ENCODE assay signal across 22 mouse cellular contexts in genomic region chr17:12868640-12869039, GRCm38 (mm10). TPM values are rescaled to one million over a fixed set of nuclear protein-coding genes. Genes with fewer than 3 reads are reported as not detected.
A peak's percentile ranks its signal among the peaks of the same experiment; 100 is the strongest.
DNase-seq lines count a peak whose midpoint lies in the region; ATAC-seq and TF ChIP-seq lines count a peak whose summit lies in the region.
"Had no signal": no experiment of that assay in that cellular context is flagged by ENCODE, and none has a peak within 500 bp of the region (broad histone marks: within the 10 kb centered on the region; RNA-seq: fewer than 3 reads in every experiment).

No protein-coding gene starts in this region.

- H3K9me3 ChIP-seq in kidney, postnatal 0 days (replicated peaks; ENCODE audit: low read length), result no peaks in the 10 kb centered on the region
- H3K9me3 ChIP-seq in embryonic facial prominence, embryonic 10.5 days, result no peaks in the 10 kb centered on the region
- H3K9me3 ChIP-seq in limb, embryonic 13.5 days, result no peaks in the 10 kb centered on the region
- H3K9me3 ChIP-seq in forebrain, embryonic 14.5 days (replicated peaks; ENCODE audit: control insufficient read depth, low read length), result no peaks in the 10 kb centered on the region
- H3K9me3 ChIP-seq: forebrain, embryonic 10.5 days; midbrain, embryonic 12.5 days; stomach, embryonic 15.5 days had no signal

- DNase-seq in gastrocnemius, adult 2 months, result no peak
- DNase-seq in gastrocnemius, postnatal 36 days, result no peak
- DNase-seq in kidney, postnatal 0 days (ENCODE audit: low spot score), result no peak
- DNase-seq in kidney, adult 11 months, result no peak
- no peak for DNase-seq in embryonic facial prominence, embryonic 10.5 days (ENCODE audit: low spot score)
- DNase-seq in forebrain, embryonic 14.5 days (ENCODE audit: low spot score), result no peak
- no peak for DNase-seq in urinary bladder, adult 18-20 months (ENCODE audit: low spot score in 2 of 2)
- DNase-seq: adrenal gland, adult 2 months; cerebellum, adult 11 months; kidney, postnatal 14 days; lung, postnatal 10 days; right cerebral cortex, adult 18-20 months; spleen, adult 18-20 months; thymus, postnatal 25 days had no signal

- no peaks in the 10 kb centered on the region for H3K36me3 ChIP-seq in kidney, postnatal 0 days (ENCODE audit: insufficient read depth, low read length)
- H3K36me3 ChIP-seq in embryonic facial prominence, embryonic 10.5 days (replicated peaks), result no peaks in the 10 kb centered on the region
- no peaks in the 10 kb centered on the region for H3K36me3 ChIP-seq in limb, embryonic 13.5 days
- H3K36me3 ChIP-seq in forebrain, embryonic 14.5 days (ENCODE audit: control insufficient read depth, insufficient read depth, low read length), result no peaks in the 10 kb centered on the region
- H3K36me3 ChIP-seq: forebrain, embryonic 10.5 days; midbrain, embryonic 12.5 days; stomach, embryonic 15.5 days had no signal

- ATAC-seq in kidney, postnatal 0 days (replicated peaks; ENCODE audit: low FRiP score, low read depth), result no peak
- ATAC-seq in limb, embryonic 13.5 days (ENCODE audit: low FRiP score, low read depth), result peak; percentile 20; the same call in 1 of the 2 replicates
- ATAC-seq in forebrain, embryonic 14.5 days, result no peak

- WGBS in kidney, postnatal 0 days, result 18% methylated on average over 4 of the region's 4 CpGs
- 29% methylated on average over 4 of the region's 4 CpGs for WGBS in embryonic facial prominence, embryonic 10.5 days
- 9% methylated on average over 4 of the region's 4 CpGs for WGBS in limb, embryonic 13.5 days
- 57% methylated on average over 4 of the region's 4 CpGs for WGBS in forebrain, embryonic 14.5 days

- no peaks in the 10 kb centered on the region for H3K4me1 ChIP-seq in kidney, postnatal 0 days (replicated peaks; ENCODE audit: insufficient read depth, low read length)
- peaks cover 53% of the 10 kb centered on the region for H3K4me1 ChIP-seq in embryonic facial prominence, embryonic 10.5 days
- peaks cover 50% of the 10 kb centered on the region for H3K4me1 ChIP-seq in limb, embryonic 13.5 days
- H3K4me1 ChIP-seq in forebrain, embryonic 14.5 days (ENCODE audit: control insufficient read depth, insufficient read depth, low read length), result no peaks in the 10 kb centered on the region
- H3K4me1 ChIP-seq: midbrain, embryonic 12.5 days had no signal

- H3K4me2 ChIP-seq in kidney, postnatal 0 days (ENCODE audit: low read length), result no peak overlapping the region
- no peak overlapping the region for H3K4me2 ChIP-seq in limb, embryonic 13.5 days (replicated peaks)
- no peak overlapping the region for H3K4me2 ChIP-seq in forebrain, embryonic 14.5 days (ENCODE audit: low read length)
- H3K4me2 ChIP-seq: midbrain, embryonic 12.5 days; stomach, embryonic 15.5 days had no signal

- no peak overlapping the region for H3K9ac ChIP-seq in kidney, postnatal 0 days (ENCODE audit: low read depth, low read length)
- no peak overlapping the region for H3K9ac ChIP-seq in limb, embryonic 13.5 days
- no peak overlapping the region for H3K9ac ChIP-seq in forebrain, embryonic 14.5 days (ENCODE audit: low read length)
- H3K9ac ChIP-seq: liver, embryonic 14.5 days; midbrain, embryonic 12.5 days; stomach, embryonic 15.5 days had no signal

- peak overlapping the region; percentile 24 for H3K4me3 ChIP-seq in gastrocnemius, adult 2 months
- no peak overlapping the region for H3K4me3 ChIP-seq in kidney, postnatal 0 days (replicated peaks; ENCODE audit: low read depth, low read length)
- H3K4me3 ChIP-seq in embryonic facial prominence, embryonic 10.5 days, result no peak overlapping the region
- H3K4me3 ChIP-seq in limb, embryonic 13.5 days, result no peak overlapping the region
- no peak overlapping the region for H3K4me3 ChIP-seq in forebrain, embryonic 14.5 days (ENCODE audit: low read depth, low read length)
- H3K4me3 ChIP-seq: forebrain, embryonic 10.5 days; midbrain, embryonic 12.5 days; stomach, embryonic 15.5 days had no signal

- peak; percentile 1; the same call in 1 of the 2 replicates for TF ChIP-seq CTCF in gastrocnemius, adult 2 months (IDR thresholded peaks at IDR 0.05)
- peak; percentile 14; the same call in 1 of the 2 replicates for TF ChIP-seq CTCF in kidney, postnatal 0 days (IDR thresholded peaks at IDR 0.05; ENCODE audit: low read depth)

- no peaks in the 10 kb centered on the region for H3K27me3 ChIP-seq in kidney, postnatal 0 days (ENCODE audit: insufficient read depth, low read length)
- peaks cover 13% of the 10 kb centered on the region; the same call in 1 of the 2 replicates for H3K27me3 ChIP-seq in embryonic facial prominence, embryonic 10.5 days (replicated peaks; ENCODE audit: low read depth, poor library complexity, severe bottlenecking)
- H3K27me3 ChIP-seq in limb, embryonic 13.5 days, result no peaks in the 10 kb centered on the region
- H3K27me3 ChIP-seq in forebrain, embryonic 14.5 days (replicated peaks; ENCODE audit: control insufficient read depth, insufficient read depth, low read length), result no peaks in the 10 kb centered on the region
- H3K27me3 ChIP-seq: midbrain, embryonic 12.5 days; stomach, embryonic 15.5 days had no signal

- peak overlapping the region; percentile 31; the same call in 1 of the 2 replicates for H3K27ac ChIP-seq in gastrocnemius, adult 2 months
- H3K27ac ChIP-seq in kidney, postnatal 0 days, result no peak overlapping the region
- 0 out of 2 replicates have a peak overlapping the region, but pooled peaks have one; percentile 44 for H3K27ac ChIP-seq in embryonic facial prominence, embryonic 10.5 days (replicated peaks)
- H3K27ac ChIP-seq in limb, embryonic 13.5 days, result peak overlapping the region; percentile 48; the same call in 1 of the 2 replicates
- no peak overlapping the region for H3K27ac ChIP-seq in forebrain, embryonic 14.5 days (ENCODE audit: low read depth, low read length)
- H3K27ac ChIP-seq: forebrain, embryonic 10.5 days; liver, embryonic 14.5 days; midbrain, embryonic 12.5 days; stomach, embryonic 15.5 days had no signal

- intact Hi-C loops in gastrocnemius, adult 2 months (cut with DNase I), result no loop called here
- intact Hi-C loops in gastrocnemius, postnatal 36 days (cut with DNase I), result no loop called here

RNA-seq across cellular contexts. Expression of gene Mas1, which starts 0.7 kb away (rescaled TPM):
- under 1 TPM; 0.23 to 0.25 TPM for total RNA-seq in gastrocnemius, adult 2 months (2021)
- total RNA-seq in gastrocnemius, postnatal 36 days (2021), result under 1 TPM; 0.22 to 0.54 TPM
- 0.20 and 0.75 TPM in 2 replicates for polyA plus RNA-seq in kidney, postnatal 0 days (2015; fragmentation: Nextera tagmentation; extraction: Ambion mirVana)
- 0.44 and 0.72 TPM in 2 replicates for polyA plus RNA-seq in embryonic facial prominence, embryonic 10.5 days (2016; fragmentation: Nextera tagmentation; extraction: Ambion mirVana)
- 1.7 and 2.4 TPM in 2 replicates for polyA plus RNA-seq in limb, embryonic 13.5 days (2015; fragmentation: Nextera tagmentation; extraction: Ambion mirVana)
- 0.43 TPM in 1 of 2 replicates, not detected in the other for polyA plus RNA-seq in forebrain, embryonic 14.5 days (2014; fragmentation: Nextera tagmentation; extraction: Ambion mirVana)
- total RNA-seq: adrenal gland, adult 2 months had no signal
- polyA plus RNA-seq: adrenal gland, adult 2 months had no signal

RNA-seq across cellular contexts. Expression of gene Mrgprh, which starts 7.2 kb away (rescaled TPM):
- 1 to 10 TPM; 4.3 TPM for total RNA-seq in gastrocnemius, adult 2 months (2021)
- 1 to 10 TPM; 2.1 to 4.1 TPM for total RNA-seq in gastrocnemius, postnatal 36 days (2021)
- not detected in 2 replicates for polyA plus RNA-seq in kidney, postnatal 0 days (2015; fragmentation: Nextera tagmentation; extraction: Ambion mirVana)
- not detected in 2 replicates for polyA plus RNA-seq in embryonic facial prominence, embryonic 10.5 days (2016; fragmentation: Nextera tagmentation; extraction: Ambion mirVana)
- 0.08 and 0.09 TPM in 2 replicates for polyA plus RNA-seq in limb, embryonic 13.5 days (2015; fragmentation: Nextera tagmentation; extraction: Ambion mirVana)
- polyA plus RNA-seq in forebrain, embryonic 14.5 days (2014; fragmentation: Nextera tagmentation; extraction: Ambion mirVana), result not detected in 2 replicates
- total RNA-seq: layer of hippocampus, postnatal 10 days had no signal
- polyA plus RNA-seq: adrenal gland, adult 2 months; forebrain, embryonic 10.5 days; hindbrain, embryonic 11.5 days; intestine, embryonic 14.5 days; liver, embryonic 14.5 days; midbrain, embryonic 12.5 days had no signal

RNA-seq across cellular contexts. Expression of gene Pnldc1, which starts 41.4 kb away (rescaled TPM):
- total RNA-seq in gastrocnemius, adult 2 months (2021), result under 1 TPM in 1 of 2 experiments, not detected in 1; 0.33 TPM
- not detected for total RNA-seq in gastrocnemius, postnatal 36 days (2021)
- polyA plus RNA-seq in kidney, postnatal 0 days (2015; fragmentation: Nextera tagmentation; extraction: Ambion mirVana), result 0.59 and 1.1 TPM in 2 replicates
- polyA plus RNA-seq in embryonic facial prominence, embryonic 10.5 days (2016; fragmentation: Nextera tagmentation; extraction: Ambion mirVana), result 2.4 and 3.4 TPM in 2 replicates
- polyA plus RNA-seq in limb, embryonic 13.5 days (2015; fragmentation: Nextera tagmentation; extraction: Ambion mirVana), result 1.8 and 2.4 TPM in 2 replicates
- polyA plus RNA-seq in forebrain, embryonic 14.5 days (2014; fragmentation: Nextera tagmentation; extraction: Ambion mirVana), result 1.5 and 2.2 TPM in 2 replicates

RNA-seq across cellular contexts. Expression of gene Tcp1, which starts 46.9 kb away (rescaled TPM):
- total RNA-seq in gastrocnemius, adult 2 months (2021), result 100 to 1,000 TPM; 175 to 177 TPM
- 100 to 1,000 TPM; 149 to 172 TPM for total RNA-seq in gastrocnemius, postnatal 36 days (2021)
- 304 and 328 TPM in 2 replicates for polyA plus RNA-seq in kidney, postnatal 0 days (2015; fragmentation: Nextera tagmentation; extraction: Ambion mirVana)
- 548 and 551 TPM in 2 replicates for polyA plus RNA-seq in embryonic facial prominence, embryonic 10.5 days (2016; fragmentation: Nextera tagmentation; extraction: Ambion mirVana)
- polyA plus RNA-seq in limb, embryonic 13.5 days (2015; fragmentation: Nextera tagmentation; extraction: Ambion mirVana), result 450 and 465 TPM in 2 replicates
- 462 and 494 TPM in 2 replicates for polyA plus RNA-seq in forebrain, embryonic 14.5 days (2014; fragmentation: Nextera tagmentation; extraction: Ambion mirVana)

RNA-seq across cellular contexts. Expression of gene Mrpl18, which starts 47.5 kb away (rescaled TPM):
- total RNA-seq in gastrocnemius, adult 2 months (2021), result 100 to 1,000 TPM in 1 of 2 experiments, 10 to 100 TPM in 1; 86.5 to 135 TPM
- 100 to 1,000 TPM in 1 of 2 experiments, 10 to 100 TPM in 1; 92.4 to 107 TPM for total RNA-seq in gastrocnemius, postnatal 36 days (2021)
- polyA plus RNA-seq in kidney, postnatal 0 days (2015; fragmentation: Nextera tagmentation; extraction: Ambion mirVana), result 133 and 140 TPM in 2 replicates
- polyA plus RNA-seq in embryonic facial prominence, embryonic 10.5 days (2016; fragmentation: Nextera tagmentation; extraction: Ambion mirVana), result 198 and 200 TPM in 2 replicates
- 155 and 161 TPM in 2 replicates for polyA plus RNA-seq in limb, embryonic 13.5 days (2015; fragmentation: Nextera tagmentation; extraction: Ambion mirVana)
- polyA plus RNA-seq in forebrain, embryonic 14.5 days (2014; fragmentation: Nextera tagmentation; extraction: Ambion mirVana), result 113 and 128 TPM in 2 replicates

Comparison
In these comparisons a context has a peak if more than half of its experiments do, and no peak if none do; other contexts are left out.
1. H3K27ac ChIP-seq: peak in gastrocnemius, adult 2 months (single experiment), embryonic facial prominence, embryonic 10.5 days (single experiment) and limb, embryonic 13.5 days (single experiment); none in kidney, postnatal 0 days (single experiment) and forebrain, embryonic 14.5 days (single experiment).